Mouse (Mus musculus) hindbrain, embryonic 14.5 days (tissue): ENCODE results near the gene Tmeff1. TPM values are rescaled to one million over a fixed set of nuclear protein-coding genes. Genes with fewer than 3 reads are reported as not detected.
A peak's percentile ranks its signal among the peaks of the same experiment; 100 is the strongest.

Experiments used
- ATAC-seq: fragments of 200-750 bp; cut with Nextera tagmentation; 2 replicates; pipeline ENCODE4 v1.8.0; 2017; ENCODE audit warnings: moderate number of reproducible peaks, mild to moderate bottlenecking, moderate TSS enrichment, moderate library complexity; ENCODE audit not compliant: low FRiP score
- DNase-seq: peaks from one replicate; pipeline ENCODE4 v3.0.0-alpha.2; 2015; ENCODE audit warnings: low spot score
- H3K27ac ChIP-seq: fragments of 300-500 bp; sonication (generic); 2 replicates; pipeline ENCODE4 v1.5.1; 2014; ENCODE audit warnings: mild to moderate bottlenecking, moderate library complexity
- H3K27me3 ChIP-seq: fragments of 300-500 bp; sonication (generic); 2 replicates; pipeline ENCODE4 v1.6.1; 2014; ENCODE audit warnings: mild to moderate bottlenecking, low read length, mixed read lengths; ENCODE audit not compliant: control insufficient read depth, insufficient read depth
- H3K36me3 ChIP-seq: fragments of 300-500 bp; sonication (generic); replicated peaks from 2 replicates; pipeline ENCODE4 v1.6.1; 2014; ENCODE audit not compliant: control insufficient read depth, insufficient read depth
- H3K4me1 ChIP-seq: fragments of 300-500 bp; sonication (generic); replicated peaks from 2 replicates; pipeline ENCODE4 v1.6.1; 2014; ENCODE audit warnings: antibody characterized with exemption, low read length, mixed read lengths; ENCODE audit not compliant: control insufficient read depth, insufficient read depth
- H3K4me2 ChIP-seq: fragments of 300-500 bp; sonication (generic); replicated peaks from 2 replicates; pipeline ENCODE4 v1.6.1; 2014; ENCODE audit warnings: mild to moderate bottlenecking, moderate library complexity
- H3K4me3 ChIP-seq: fragments of 300-500 bp; sonication (generic); replicated peaks from 2 replicates; pipeline ENCODE4 v1.5.1; 2014; ENCODE audit warnings: mild to moderate bottlenecking, low read length
- H3K9ac ChIP-seq: fragments of 300-500 bp; sonication (generic); 2 replicates; pipeline ENCODE4 v1.6.1; 2014
- H3K9me3 ChIP-seq: fragments of 300-500 bp; sonication (generic); 2 replicates; pipeline ENCODE4 v1.6.1; 2016; ENCODE audit warnings: low read length; ENCODE audit not compliant: control insufficient read depth
- WGBS: fragments of 180-500 bp; shearing (Covaris S2); extraction: QIAGEN DNeasy Blood & Tissue Kit; methylation state at CpG from one replicate; pipeline ENCODE4 v1.1.7; 2014; 5-methylcytosine and 5-hydroxymethylcytosine counted together
- polyA plus RNA-seq: library from polyadenylated mRNA; unstranded; fragments of >200 nt; fragmentation: Nextera tagmentation; extraction: Ambion mirVana; gene quantifications from 2 replicates; pipeline ENCODE4 v1.2.1, GENCODE M21; 2014

Gene Tmeff1
- polyA plus RNA-seq, 1 experiment from 2014 or later: 333 TPM

DNA sequence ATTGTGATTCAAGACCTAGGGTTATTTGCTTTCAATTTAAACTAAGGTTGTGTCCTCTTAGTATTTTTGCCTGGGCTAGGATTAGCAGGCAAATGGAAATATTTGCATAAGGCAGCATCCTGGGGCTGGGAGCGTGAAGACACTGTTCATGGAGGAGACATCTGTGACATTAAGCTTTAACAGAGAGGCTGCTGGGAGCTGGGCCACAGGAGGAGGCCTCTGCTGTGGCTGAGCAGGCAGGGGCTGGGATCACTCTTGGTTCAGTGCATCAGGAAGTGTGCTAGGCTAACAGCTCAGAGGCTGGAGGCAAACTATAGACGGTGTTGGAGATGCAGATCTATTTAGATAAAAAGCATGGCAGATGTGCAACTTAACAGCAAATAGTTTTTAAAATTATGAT, 2.0 kb upstream of the Tmeff1 start:
- Histone ChIP-seq H3K4me1 (peaks cover 18% of the 10 kb centered on the region), H3K36me3 (no peaks in the 10 kb centered on the region), H3K27ac (no peak overlapping the region), H3K9ac (no peak overlapping the region), H3K4me3 (no peak overlapping the region), H3K27me3 (no peaks in the 10 kb centered on the region), H3K9me3 (0 out of 2 replicates have a peak, but pooled peaks cover 2% of the 10 kb centered on the region), H3K4me2 (no peak overlapping the region)
- DNase-seq (no peak), ATAC-seq (no peak)
- 40% methylated on average over 2 of the region's 2 CpGs for WGBS

DNA sequence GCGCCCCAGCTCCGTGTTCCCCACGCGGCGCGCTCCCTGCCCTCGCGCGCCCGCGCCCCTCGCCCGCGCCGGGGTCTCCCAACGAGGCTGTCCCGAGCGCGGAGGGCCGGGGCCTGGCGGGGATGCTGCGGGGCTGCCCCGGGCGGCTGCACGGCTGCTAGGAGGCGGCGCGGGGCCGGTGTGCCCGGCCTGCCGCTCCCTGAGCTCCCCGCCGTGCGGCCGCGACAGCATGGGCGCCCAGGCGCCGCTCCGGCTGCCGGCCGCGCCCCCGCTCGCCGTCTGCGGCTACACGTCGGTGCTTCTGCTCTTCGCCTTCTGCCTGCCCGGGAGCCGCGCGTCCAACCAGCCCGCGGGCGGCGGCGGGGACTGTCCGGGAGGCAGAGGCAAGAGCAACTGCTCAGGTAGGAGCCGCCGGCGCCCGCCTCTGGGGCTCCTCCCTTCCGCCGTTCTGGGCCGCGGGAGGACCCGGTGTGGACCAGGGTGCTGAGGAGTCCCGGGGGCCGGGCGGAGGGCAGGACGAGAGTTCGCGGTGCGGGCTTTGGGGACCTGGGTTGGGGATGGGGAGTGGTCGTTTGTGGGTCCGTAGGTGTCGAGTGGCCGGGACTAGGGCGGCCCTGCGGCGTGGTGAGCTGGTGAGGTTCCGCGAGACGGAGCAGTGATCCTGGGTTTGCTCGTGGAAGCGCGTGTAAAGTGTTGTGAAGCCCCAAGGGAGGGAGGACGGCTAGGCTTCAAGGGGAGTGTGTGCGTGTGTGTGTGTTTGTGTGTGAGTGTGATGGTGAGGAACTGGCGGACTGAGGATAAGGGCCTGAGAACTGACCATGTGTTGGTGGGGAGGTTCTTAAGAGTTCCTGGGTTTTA, 496 bp downstream of the Tmeff1 start:
- peak; percentile 52 for DNase-seq
- peaks cover 26% of the 10 kb centered on the region for H3K4me1 ChIP-seq

DNA sequence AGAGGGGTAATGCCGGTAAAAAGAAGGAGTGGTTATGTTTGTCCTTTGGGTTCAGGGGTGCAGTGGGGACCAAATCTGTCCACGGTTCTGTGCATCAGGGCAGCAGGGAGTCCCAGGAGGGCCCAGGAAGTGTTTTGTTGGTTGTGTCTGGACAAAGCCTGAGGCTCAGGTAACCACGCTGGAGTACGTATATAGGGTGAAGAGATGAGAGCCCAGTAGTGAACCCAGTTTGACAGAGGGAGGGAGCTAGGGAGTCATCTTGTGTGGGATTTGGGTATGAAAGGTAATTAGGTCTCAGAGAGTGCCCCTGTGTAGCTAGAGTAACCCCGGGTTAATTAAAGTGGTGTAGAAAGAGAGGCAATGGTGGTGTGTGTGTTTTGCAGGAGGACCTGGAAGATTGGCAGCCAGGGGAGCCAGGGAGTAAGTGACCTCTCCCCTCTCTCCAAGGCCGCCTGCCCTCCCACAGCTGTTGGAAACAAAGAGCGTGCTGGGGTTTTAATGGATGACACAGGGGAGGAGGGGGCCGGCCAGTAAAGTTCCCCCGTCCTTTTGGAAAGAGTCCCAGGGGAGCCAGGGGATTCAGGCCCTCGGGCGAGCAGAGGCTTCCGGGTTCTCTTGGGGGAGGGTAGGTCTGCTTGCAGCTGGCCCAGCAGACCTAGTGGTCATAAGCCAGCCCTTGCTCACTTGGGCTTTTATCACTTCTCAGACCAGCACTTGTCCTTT, 1.3 kb downstream of the Tmeff1 start:
- H3K9ac ChIP-seq: peak overlapping the region; percentile 98
- no peaks in the 10 kb centered on the region for H3K36me3 ChIP-seq
- H3K4me3 ChIP-seq: peak overlapping the region; percentile 92
- H3K4me1 ChIP-seq: peaks cover 24% of the 10 kb centered on the region
- ATAC-seq (peak; percentile 44; the same call in 1 of the 2 replicates), DNase-seq (peak; percentile 42)
- peak overlapping the region; percentile 98 for H3K27ac ChIP-seq
- 0 out of 2 replicates have a peak, but pooled peaks cover 2% of the 10 kb centered on the region for H3K9me3 ChIP-seq
- under 1% methylated on average over 12 of the region's 12 CpGs for WGBS
- peak overlapping the region; percentile 62 for H3K4me2 ChIP-seq
- no peaks in the 10 kb centered on the region for H3K27me3 ChIP-seq

More for the DNA sequence above, 496 bp downstream of the Tmeff1 start:
- peak overlapping the region; percentile 98 for H3K9ac ChIP-seq
- H3K9me3 ChIP-seq: 0 out of 2 replicates have a peak, but pooled peaks cover 2% of the 10 kb centered on the region
- H3K4me3 ChIP-seq: peak overlapping the region; percentile 92
- no peaks in the 10 kb centered on the region for H3K36me3 ChIP-seq
- WGBS: under 1% methylated on average over 52 of the region's 92 CpGs
- peak overlapping the region; percentile 98 for H3K27ac ChIP-seq
- H3K4me2 ChIP-seq: peak overlapping the region; percentile 62
- H3K27me3 ChIP-seq: no peaks in the 10 kb centered on the region
- peak; percentile 48 for ATAC-seq

DNA sequence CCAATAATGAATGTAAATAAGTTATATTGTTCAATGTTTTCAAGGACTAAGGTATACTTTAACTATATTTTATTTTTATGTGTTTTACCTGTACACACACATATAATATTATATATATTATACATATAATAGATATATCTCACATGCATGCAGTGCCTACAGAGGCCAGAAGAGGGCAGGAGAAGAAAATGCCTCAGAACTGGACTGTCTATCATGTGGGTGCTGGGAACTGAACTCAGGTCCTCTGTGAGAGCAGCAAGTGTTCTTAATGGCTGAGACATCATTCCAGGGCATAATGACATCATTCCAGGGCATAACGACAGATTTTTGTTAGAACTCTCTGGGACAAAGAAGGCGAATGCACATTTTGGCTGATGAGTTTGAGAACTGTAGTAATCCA, 2.6 kb downstream of the Tmeff1 start:
- Histone ChIP-seq H3K27me3 (no peaks in the 10 kb centered on the region), H3K4me2 (peak overlapping the region; percentile 62; the same call in 1 of the 2 replicates), H3K4me1 (peaks cover 22% of the 10 kb centered on the region; the same call in 1 of the 2 replicates), H3K27ac (no peak overlapping the region), H3K4me3 (peak overlapping the region; percentile 92; the same call in 1 of the 2 replicates), H3K9ac (no peak overlapping the region), H3K9me3 (0 out of 2 replicates have a peak, but pooled peaks cover 2% of the 10 kb centered on the region), H3K36me3 (no peaks in the 10 kb centered on the region)
- 95% methylated on average over 2 of the region's 2 CpGs for WGBS
- DNase-seq (no peak), ATAC-seq (no peak)

DNA sequence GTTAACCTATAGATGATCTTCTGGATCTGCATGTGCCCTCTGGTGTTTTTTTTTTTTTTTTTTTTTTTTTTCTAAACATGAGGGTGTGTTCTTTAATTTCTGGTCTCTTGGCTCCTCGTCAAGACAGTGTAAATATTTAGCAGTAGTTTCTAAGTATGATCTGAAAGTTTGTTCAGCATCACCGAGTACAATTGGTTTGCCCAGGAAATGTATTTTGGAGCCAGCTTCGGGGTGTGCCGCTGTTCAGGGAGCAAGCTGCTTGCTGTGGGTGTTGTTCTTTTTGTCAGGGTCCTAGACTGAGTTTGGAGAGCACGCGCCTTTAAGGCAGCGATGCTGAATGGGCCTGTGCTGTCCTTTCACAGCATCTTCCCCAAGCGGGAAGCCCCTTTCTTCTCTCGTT, 3.6 kb downstream of the Tmeff1 start:
- no peak overlapping the region for H3K4me3 ChIP-seq
- ATAC-seq: no peak
- no peaks in the 10 kb centered on the region for H3K27me3 ChIP-seq
- peaks cover 22% of the 10 kb centered on the region; the same call in 1 of the 2 replicates for H3K4me1 ChIP-seq
- H3K27ac ChIP-seq: no peak overlapping the region
- 0 out of 2 replicates have a peak, but pooled peaks cover 2% of the 10 kb centered on the region for H3K9me3 ChIP-seq
- no peak for DNase-seq
- WGBS: 61% methylated on average over 9 of the region's 9 CpGs
- H3K9ac ChIP-seq: no peak overlapping the region
- peak overlapping the region; percentile 2; the same call in 1 of the 2 replicates for H3K4me2 ChIP-seq
- no peaks in the 10 kb centered on the region for H3K36me3 ChIP-seq

DNA sequence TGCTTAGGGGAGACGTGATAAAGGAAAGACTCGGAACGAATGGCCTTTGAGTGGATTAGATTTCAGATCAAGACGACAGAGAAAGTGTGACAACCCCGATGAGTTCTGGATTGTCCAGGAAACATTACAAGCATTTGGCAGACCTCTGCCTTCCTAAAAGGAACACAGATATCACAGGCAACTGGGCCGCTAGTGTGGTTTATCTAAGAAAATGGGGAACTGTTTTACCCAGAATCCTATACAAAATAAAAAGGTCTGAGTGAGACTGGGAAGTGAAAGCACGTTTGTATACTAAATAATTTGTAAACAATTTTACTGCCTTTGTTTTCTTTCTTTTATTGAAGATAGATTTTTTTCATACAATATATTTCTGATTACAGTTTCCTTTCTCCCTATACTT, 5.9 kb downstream of the Tmeff1 start:
- 0 out of 2 replicates have a peak, but pooled peaks cover 2% of the 10 kb centered on the region for H3K9me3 ChIP-seq
- H3K4me3 ChIP-seq: no peak overlapping the region
- no peak overlapping the region for H3K27ac ChIP-seq
- H3K4me2 ChIP-seq: no peak overlapping the region
- no peak overlapping the region for H3K9ac ChIP-seq
- H3K27me3 ChIP-seq: no peaks in the 10 kb centered on the region
- H3K4me1 ChIP-seq: peaks cover 13% of the 10 kb centered on the region; the same call in 1 of the 2 replicates
- no peaks in the 10 kb centered on the region for H3K36me3 ChIP-seq
- no peak for DNase-seq
- WGBS: 86% methylated on average over 7 of the region's 7 CpGs
- no peak for ATAC-seq

DNA sequence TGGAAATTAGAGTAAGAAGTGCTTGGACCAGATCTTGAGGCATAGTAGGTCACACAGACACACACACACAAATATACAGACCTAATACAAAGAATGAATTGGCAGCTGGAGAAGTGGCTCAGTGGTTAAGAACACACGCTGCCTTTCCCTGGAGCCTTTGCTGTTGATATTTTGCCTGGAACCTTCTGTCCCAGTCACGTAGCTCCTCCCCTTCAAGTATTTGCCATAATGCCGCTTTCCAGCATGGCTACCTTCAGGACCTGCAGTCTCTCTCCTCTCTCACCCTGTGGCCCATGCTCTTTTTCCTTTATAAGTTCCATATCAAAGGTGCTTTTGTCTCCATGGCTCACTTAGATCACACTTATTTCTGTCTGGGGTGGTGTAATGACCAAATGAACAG, 6.4 kb downstream of the Tmeff1 start:
- no peak overlapping the region for H3K4me2 ChIP-seq
- no peak overlapping the region for H3K9ac ChIP-seq
- H3K36me3 ChIP-seq: no peaks in the 10 kb centered on the region
- no peaks in the 10 kb centered on the region for H3K27me3 ChIP-seq
- H3K27ac ChIP-seq: no peak overlapping the region
- 91% methylated on average over 3 of the region's 3 CpGs for WGBS
- H3K9me3 ChIP-seq: 0 out of 2 replicates have a peak, but pooled peaks cover 2% of the 10 kb centered on the region
- no peak overlapping the region for H3K4me3 ChIP-seq
- DNase-seq (no peak), ATAC-seq (no peak)
- H3K4me1 ChIP-seq: peaks cover 13% of the 10 kb centered on the region; the same call in 1 of the 2 replicates

DNA sequence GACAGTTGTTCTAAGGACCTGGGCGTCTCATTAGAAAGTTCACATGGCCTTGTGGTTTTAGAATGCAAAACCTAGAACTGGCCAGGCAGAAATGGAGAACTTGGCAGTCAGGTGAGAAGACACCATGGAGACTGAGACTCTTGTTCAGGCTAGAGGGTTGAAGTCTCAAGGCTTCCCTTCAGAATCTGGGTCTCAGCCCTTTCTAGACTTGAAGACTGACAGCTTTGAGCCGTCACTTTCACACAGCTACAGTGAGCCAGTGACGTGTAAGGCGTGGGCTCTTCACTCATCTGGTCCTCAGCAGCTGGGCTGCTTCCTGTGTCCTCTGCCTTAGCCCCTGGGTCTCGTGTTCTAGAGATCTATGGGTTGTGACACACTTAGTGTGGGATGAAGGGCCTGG, 7.4 kb downstream of the Tmeff1 start:
- H3K36me3 ChIP-seq: no peaks in the 10 kb centered on the region
- ATAC-seq (no peak), DNase-seq (no peak)
- H3K4me3 ChIP-seq: no peak overlapping the region
- no peaks in the 10 kb centered on the region for H3K27me3 ChIP-seq
- H3K27ac ChIP-seq: no peak overlapping the region
- 81% methylated on average over 5 of the region's 5 CpGs for WGBS
- peaks cover 8% of the 10 kb centered on the region; the same call in 1 of the 2 replicates for H3K4me1 ChIP-seq
- H3K9ac ChIP-seq: no peak overlapping the region
- H3K9me3 ChIP-seq: 0 out of 2 replicates have a peak, but pooled peaks cover 2% of the 10 kb centered on the region
- H3K4me2 ChIP-seq: no peak overlapping the region

DNA sequence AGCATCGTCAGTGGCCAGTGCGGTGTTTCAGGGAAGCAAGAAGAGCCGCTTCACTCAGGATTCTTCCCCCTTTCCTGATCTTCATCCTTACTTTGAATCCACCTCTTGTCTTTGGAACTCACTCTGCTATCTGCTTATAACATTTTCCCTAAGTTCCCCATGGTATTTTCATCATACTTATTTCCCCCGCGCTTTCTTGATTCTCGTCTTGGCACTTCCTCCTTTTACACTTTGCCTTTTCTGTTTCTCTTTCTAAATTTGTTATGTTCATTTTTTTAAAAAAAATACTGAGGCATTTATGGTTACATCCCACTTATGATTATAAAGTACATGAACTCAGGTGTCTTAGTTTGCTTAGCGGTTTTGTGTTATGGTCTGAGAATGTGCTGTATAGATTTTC, 7.9 kb downstream of the Tmeff1 start:
- no peak overlapping the region for H3K4me2 ChIP-seq
- ATAC-seq (no peak), DNase-seq (no peak)
- no peak overlapping the region for H3K27ac ChIP-seq
- no peaks in the 10 kb centered on the region for H3K9me3 ChIP-seq
- peaks cover 8% of the 10 kb centered on the region; the same call in 1 of the 2 replicates for H3K4me1 ChIP-seq
- no peaks in the 10 kb centered on the region for H3K27me3 ChIP-seq
- H3K4me3 ChIP-seq: no peak overlapping the region
- H3K36me3 ChIP-seq: no peaks in the 10 kb centered on the region
- WGBS: 94% methylated on average over 7 of the region's 7 CpGs
- H3K9ac ChIP-seq: no peak overlapping the region
